ENCODE assay signal across 9 mouse cellular contexts in genomic region chr7:101012541-101012940, GRCm38 (mm10). TPM values are rescaled to one million over a fixed set of nuclear protein-coding genes. Genes with fewer than 3 reads are reported as not detected.
DNase-seq lines count a peak whose midpoint lies in the region; ATAC-seq lines count a peak whose summit lies in the region.
"Had no signal": no experiment of that assay in that cellular context is flagged by ENCODE, and none has a peak within 500 bp of the region (broad histone marks: within the 10 kb centered on the region; RNA-seq: fewer than 3 reads in every experiment).

TSS of gene P2ry2 (minus strand) at chr7:101012866.

- H3K36me3 ChIP-seq in lung, embryonic 16.5 days (ENCODE audit: control insufficient read depth, insufficient read depth, low read length): no peaks in the 10 kb centered on the region
- H3K36me3 ChIP-seq in limb, embryonic 12.5 days: no peaks in the 10 kb centered on the region
- H3K36me3 ChIP-seq in stomach, embryonic 14.5 days (ENCODE audit: control insufficient read depth, insufficient read depth, low read length): no peaks in the 10 kb centered on the region

- H3K9ac ChIP-seq in lung, embryonic 16.5 days (ENCODE audit: low read length): peak within 1 kb of the TSS; percentile 70
- H3K9ac ChIP-seq in limb, embryonic 12.5 days (replicated peaks): peak within 1 kb of the TSS; percentile 52
- peak within 1 kb of the TSS; percentile 25; the same call in 1 of the 2 replicates for H3K9ac ChIP-seq in stomach, embryonic 14.5 days (replicated peaks; ENCODE audit: low read depth, low read length)

- no peak for ATAC-seq in lung, embryonic 16.5 days (ENCODE audit: low read depth)
- ATAC-seq in limb, embryonic 12.5 days (ENCODE audit: insufficient number of reproducible peaks, insufficient read depth, low FRiP score, low TSS enrichment, low read depth): no peak
- ATAC-seq in stomach, embryonic 14.5 days (ENCODE audit: insufficient number of reproducible peaks, insufficient read depth, low FRiP score, low read depth): no peak
- ATAC-seq in inflammation-experienced regulatory T-cells, adult 6 months: no peak

- H3K9me3 ChIP-seq in lung, embryonic 16.5 days (ENCODE audit: control insufficient read depth, low read length): no peaks in the 10 kb centered on the region
- H3K9me3 ChIP-seq in limb, embryonic 12.5 days: no peaks in the 10 kb centered on the region
- no peaks in the 10 kb centered on the region for H3K9me3 ChIP-seq in stomach, embryonic 14.5 days (ENCODE audit: control insufficient read depth, low read depth, low read length)

- H3K4me3 ChIP-seq in lung, embryonic 16.5 days (ENCODE audit: low read length): peak within 1 kb of the TSS; percentile 61
- H3K4me3 ChIP-seq in limb, embryonic 12.5 days (replicated peaks): peak within 1 kb of the TSS; percentile 56
- peak within 1 kb of the TSS; percentile 52 for H3K4me3 ChIP-seq in stomach, embryonic 14.5 days (ENCODE audit: low read depth, low read length)

- peak within 1 kb of the TSS; percentile 79 for H3K4me2 ChIP-seq in lung, embryonic 16.5 days (ENCODE audit: low read depth, low read length)
- peak within 1 kb of the TSS; percentile 97 for H3K4me2 ChIP-seq in limb, embryonic 12.5 days
- peak within 1 kb of the TSS; percentile 98 for H3K4me2 ChIP-seq in stomach, embryonic 14.5 days (replicated peaks; ENCODE audit: low read depth, low read length)

- WGBS in lung, embryonic 16.5 days: 78% methylated on average over 4 of the region's 4 CpGs
- 71% methylated on average over 4 of the region's 4 CpGs for WGBS in limb, embryonic 12.5 days
- WGBS in stomach, embryonic 14.5 days: 78% methylated on average over 4 of the region's 4 CpGs

- no peak within 1 kb of the TSS for H3K27ac ChIP-seq in lung, embryonic 16.5 days (ENCODE audit: low read length)
- H3K27ac ChIP-seq in limb, embryonic 12.5 days: no peak within 1 kb of the TSS
- no peak within 1 kb of the TSS for H3K27ac ChIP-seq in stomach, embryonic 14.5 days (ENCODE audit: low read length)

- DNase-seq in lung, postnatal 25 days (ENCODE audit: low spot score): no peak
- DNase-seq in heart, adult 8-10 months (ENCODE audit: low spot score): no peak
- DNase-seq in cerebellum, adult 11-12 months: no peak
- no peak for DNase-seq in layer of hippocampus, postnatal 14 days (ENCODE audit: low spot score in 2 of 2)

- H3K4me1 ChIP-seq in lung, embryonic 16.5 days (replicated peaks; ENCODE audit: control insufficient read depth, insufficient read depth, low read length): peaks cover 12% of the 10 kb centered on the region
- H3K4me1 ChIP-seq in limb, embryonic 12.5 days (replicated peaks): peaks cover 29% of the 10 kb centered on the region
- H3K4me1 ChIP-seq in stomach, embryonic 14.5 days (ENCODE audit: control insufficient read depth, insufficient read depth, low read length): peaks cover 7% of the 10 kb centered on the region; the same call in 1 of the 2 replicates

- no peaks in the 10 kb centered on the region; the same call in 1 of the 2 replicates for H3K27me3 ChIP-seq in lung, embryonic 16.5 days (ENCODE audit: control insufficient read depth, insufficient read depth, low read depth, low read length)
- H3K27me3 ChIP-seq in limb, embryonic 12.5 days: peaks cover 64% of the 10 kb centered on the region
- peaks cover 4% of the 10 kb centered on the region; the same call in 1 of the 2 replicates for H3K27me3 ChIP-seq in stomach, embryonic 14.5 days (ENCODE audit: control insufficient read depth, insufficient read depth, low read length)
- H3K27me3 ChIP-seq: Patski had no signal

RNA-seq across cellular contexts. Expression of gene P2ry2, which starts in this region (rescaled TPM):
- 4.5 and 4.8 TPM in 2 replicates for polyA plus RNA-seq in lung, embryonic 16.5 days (2015; fragmentation: Nextera tagmentation; extraction: Ambion mirVana)
- 10 to 100 TPM; 24.6 to 27.7 (median 27.2) TPM for total RNA-seq in heart, adult 8-10 months (2022)
- polyA plus RNA-seq in limb, embryonic 12.5 days (2016; fragmentation: Nextera tagmentation; extraction: Ambion mirVana): 0.76 and 1.1 TPM in 2 replicates
- 1.7 and 2.0 TPM in 2 replicates for polyA plus RNA-seq in stomach, embryonic 14.5 days (2014; fragmentation: Nextera tagmentation; extraction: Ambion mirVana)
- 1 to 10 TPM; 1.4 to 2.2 TPM for total RNA-seq in layer of hippocampus, postnatal 14 days (2021)
- polyA plus RNA-seq in inflammation-experienced regulatory T-cells, adult 6 months (2017; shearing (Covaris generic)): not detected

Comparison
In these comparisons a context has a peak if more than half of its experiments do, and no peak if none do; other contexts are left out.
1. RNA of gene P2ry2 (total RNA-seq): 24.6 to 27.7 TPM in heart, adult 8-10 months; 1.4 to 2.2 TPM in layer of hippocampus, postnatal 14 days; every median in the first group is over 4 times any median in the second.
2. Peak in every context shown above with its lines, with median percentiles within 50 percentile points of each other: H3K4me2 ChIP-seq, H3K4me3 ChIP-seq and H3K9ac ChIP-seq.